8 mouse cellular contexts compared by ENCODE assay signal in genomic region chr5:115187188-115188131, GRCm38 (mm10). TPM values are rescaled to one million over a fixed set of nuclear protein-coding genes. Genes with fewer than 3 reads are reported as not detected.
DNase-seq lines count a peak whose midpoint lies in the region; ATAC-seq lines count a peak whose summit lies in the region.

No protein-coding gene starts in this region.

- ATAC-seq in inflammation-experienced regulatory T-cells, adult 6 months = peak; percentile 85
- ATAC-seq in megakaryocyte progenitor cell, adult 5-6 weeks (replicated peaks; ENCODE audit: poor library complexity) = peak; percentile 81

- DNase-seq in adipocyte (ENCODE audit: low spot score) = peak; percentile 97
- DNase-seq in embryo, embryonic 10 days (ENCODE audit: low spot score) = peak; percentile 91
- DNase-seq in gastrocnemius, postnatal 14 days = peak; percentile 95
- DNase-seq in left cerebral cortex, adult 9 months (ENCODE audit: low spot score in 2 of 2) = peak; percentile 65 to 94
- DNase-seq in right cerebral cortex, postnatal 10 days (ENCODE audit: low spot score in 2 of 2) = peak; percentile 91 to 94
- DNase-seq in urinary bladder, postnatal 25 days (ENCODE audit: low spot score) = peak; percentile 98

- intact Hi-C loops in gastrocnemius, postnatal 14 days (cut with DNase I; ENCODE audit: low total_unique reads) = loop anchor here (2.0 kb wide), 1 partner anchor 47 kb away; the partner anchor contains the start of gene Pop5

RNA-seq across cellular contexts. Expression of gene Cabp1, which starts 6.7 kb away (rescaled TPM):
- total RNA-seq in gastrocnemius, postnatal 14 days (2021) = 1 to 10 TPM; 1.2 to 1.3 TPM
- not detected for polyA plus RNA-seq in inflammation-experienced regulatory T-cells, adult 6 months (2017; shearing (Covaris generic))
- not detected in 2 replicates for total RNA-seq in megakaryocyte progenitor cell, adult 5-6 weeks (2015)
- not detected in 2 replicates for total RNA-seq in megakaryocyte progenitor cell, adult 5-6 weeks (2017)

RNA-seq across cellular contexts. Expression of gene Mlec, which starts 29.5 kb away (rescaled TPM):
- 100 to 1,000 TPM; 216 to 235 TPM for total RNA-seq in gastrocnemius, postnatal 14 days (2021)
- polyA plus RNA-seq in inflammation-experienced regulatory T-cells, adult 6 months (2017; shearing (Covaris generic)) = 10 to 100 TPM; 25.5 to 32.7 (median 30.3) TPM
- 242 and 279 TPM in 2 replicates for total RNA-seq in megakaryocyte progenitor cell, adult 5-6 weeks (2015)
- total RNA-seq in megakaryocyte progenitor cell, adult 5-6 weeks (2017) = 276 and 305 TPM in 2 replicates

RNA-seq across cellular contexts. Expression of gene Pop5, which starts 48.2 kb away (rescaled TPM):
- total RNA-seq in gastrocnemius, postnatal 14 days (2021) = 10 to 100 TPM; 24.0 to 25.4 TPM
- polyA plus RNA-seq in inflammation-experienced regulatory T-cells, adult 6 months (2017; shearing (Covaris generic)) = 100 to 1,000 TPM; 116 to 141 (median 122) TPM
- total RNA-seq in megakaryocyte progenitor cell, adult 5-6 weeks (2015) = 67.7 and 81.9 TPM in 2 replicates
- 76.4 and 82.8 TPM in 2 replicates for total RNA-seq in megakaryocyte progenitor cell, adult 5-6 weeks (2017)

RNA-seq across cellular contexts. Expression of gene Unc119b, which starts 52.7 kb away (rescaled TPM):
- 10 to 100 TPM; 12.2 to 12.7 TPM for total RNA-seq in gastrocnemius, postnatal 14 days (2021)
- polyA plus RNA-seq in inflammation-experienced regulatory T-cells, adult 6 months (2017; shearing (Covaris generic)) = 10 to 100 TPM; 15.9 to 27.8 (median 21.3) TPM
- total RNA-seq in megakaryocyte progenitor cell, adult 5-6 weeks (2015) = 4.1 and 7.2 TPM in 2 replicates
- 9.6 and 11.2 TPM in 2 replicates for total RNA-seq in megakaryocyte progenitor cell, adult 5-6 weeks (2017)

Comparison
In these comparisons a context has a peak if more than half of its experiments do, and no peak if none do; other contexts are left out.
1. Peak in every context shown above with its lines: DNase-seq and ATAC-seq.